Mouse (Mus musculus): ENCODE measurements around the gene Tekt4.

DNA sequence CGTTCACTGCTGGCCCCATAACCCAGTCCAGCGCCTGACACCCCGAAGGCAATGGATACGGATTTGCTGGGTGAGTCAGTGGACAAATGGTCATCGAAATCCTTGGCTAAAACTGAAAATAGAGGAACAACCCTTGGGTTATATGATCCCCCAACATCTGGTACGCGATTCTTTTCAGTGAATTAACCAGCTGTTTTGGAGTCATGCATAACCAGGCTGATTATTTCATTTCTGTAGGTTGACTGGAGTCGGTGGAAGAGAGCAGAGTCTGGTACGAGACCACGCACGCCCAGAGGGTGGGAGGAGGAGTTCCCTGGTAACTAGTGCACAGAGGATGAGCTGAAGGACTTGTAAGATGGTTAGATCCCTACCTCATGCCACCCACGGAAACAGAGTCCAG lies 67.7 kb downstream of the Tekt4 start:
- no peak for TF ChIP-seq CHD2 (IDR thresholded peaks at IDR 0.05; ENCODE audit: low read depth, low read length)
- no peak for TF ChIP-seq ZC3H11A (IDR thresholded peaks at IDR 0.05; ENCODE audit: borderline replicate concordance, low read depth, low read length)
- no peak for TF ChIP-seq HCFC1 (IDR thresholded peaks at IDR 0.05; ENCODE audit: borderline replicate concordance, insufficient read depth, low read length)
- TF ChIP-seq ZNF384 (IDR thresholded peaks at IDR 0.05; ENCODE audit: low read depth, low read length) = no peak
- TF ChIP-seq MAFK (IDR thresholded peaks at IDR 0.05; ENCODE audit: insufficient read depth, low read depth, low read length) = no peak
